Mouse (Mus musculus) urinary bladder, adult 2 months (tissue): Measurements from ENCODE around the gene Ctsd. TPM values are rescaled to one million over a fixed set of nuclear protein-coding genes. Genes with fewer than 3 reads are reported as not detected.
"Not testable (repeated sequence)": the region's sequence is repeated elsewhere in the genome, so short reads cannot be mapped to it uniquely, and the experiment has no call there.

Source experiments
- DNase-seq: peaks from one replicate; pipeline ENCODE4 v3.0.0; 2022; ENCODE audit warnings: low spot score
- polyA plus RNA-seq: library from polyadenylated mRNA; depleted of rRNA; stranded (reverse); fragments of >200 nt; gene quantifications from 2 replicates; pipeline ENCODE4 v1.2.3, GENCODE M21; 2012; rRNA removed

Gene Ctsd
- polyA plus RNA-seq, 1 experiment, result 938 TPM

DNA sequence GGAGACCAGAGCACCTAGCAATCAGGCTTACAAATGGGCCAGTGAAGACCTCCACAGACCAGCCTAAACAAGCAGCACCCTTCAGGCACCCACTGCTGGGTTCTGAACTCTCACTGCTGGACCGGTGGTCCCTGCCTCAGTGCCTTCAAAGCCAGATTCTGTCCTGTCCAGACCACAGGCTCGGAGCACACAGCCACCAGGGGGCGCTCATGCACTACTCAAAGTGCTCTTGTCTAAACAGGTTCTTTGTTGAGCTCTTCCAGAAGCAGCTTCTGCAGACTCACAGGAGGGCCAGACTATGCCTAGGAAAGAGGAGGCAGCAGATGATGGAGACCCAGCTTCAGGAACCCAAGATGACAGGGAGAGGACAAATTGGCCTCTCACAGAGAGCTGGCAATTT, 53.6 kb downstream of the Ctsd start:
- peak; percentile 86 for DNase-seq

DNA sequence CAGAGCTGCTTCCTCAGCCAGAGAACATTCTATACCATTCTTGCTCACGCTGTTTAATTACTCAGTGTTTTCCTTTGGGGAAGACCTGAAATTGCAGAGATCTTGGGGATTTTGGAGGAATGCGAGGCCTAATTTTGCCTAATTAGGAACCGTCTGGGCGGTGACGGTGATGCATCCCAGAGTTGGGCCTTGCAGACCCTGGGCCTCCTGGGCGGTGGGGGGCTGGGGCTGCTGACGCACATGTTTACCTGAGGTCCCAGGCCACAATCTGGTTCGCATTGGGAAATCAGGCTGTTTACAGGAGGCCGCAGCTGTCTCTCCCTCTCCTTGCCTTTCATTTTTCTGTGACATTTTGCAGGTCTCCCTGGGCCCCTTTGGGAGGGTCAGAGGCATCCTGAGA, 55.1 kb downstream of the Ctsd start:
- DNase-seq, result not testable (repeated sequence)

DNA sequence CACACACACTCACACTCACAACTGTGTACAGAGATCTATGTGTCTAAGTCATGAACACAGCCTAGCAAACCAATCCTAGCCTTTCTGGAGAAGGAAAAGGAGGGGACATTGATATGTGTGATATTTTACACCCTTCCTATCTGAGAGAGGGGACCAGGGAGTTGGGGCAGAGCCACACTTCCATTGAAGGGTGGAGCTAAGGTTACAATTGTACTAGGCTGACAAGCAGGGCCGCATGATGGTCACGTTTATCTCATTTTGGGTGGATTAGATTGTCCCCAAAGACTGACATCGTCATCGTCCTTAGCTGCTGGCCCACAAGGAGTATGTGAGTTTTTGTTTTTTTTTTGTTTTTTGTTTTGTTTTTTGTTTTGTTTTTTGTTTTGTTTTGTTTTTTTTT, 56.6 kb downstream of the Ctsd start:
- DNase-seq, result no peak

DNA sequence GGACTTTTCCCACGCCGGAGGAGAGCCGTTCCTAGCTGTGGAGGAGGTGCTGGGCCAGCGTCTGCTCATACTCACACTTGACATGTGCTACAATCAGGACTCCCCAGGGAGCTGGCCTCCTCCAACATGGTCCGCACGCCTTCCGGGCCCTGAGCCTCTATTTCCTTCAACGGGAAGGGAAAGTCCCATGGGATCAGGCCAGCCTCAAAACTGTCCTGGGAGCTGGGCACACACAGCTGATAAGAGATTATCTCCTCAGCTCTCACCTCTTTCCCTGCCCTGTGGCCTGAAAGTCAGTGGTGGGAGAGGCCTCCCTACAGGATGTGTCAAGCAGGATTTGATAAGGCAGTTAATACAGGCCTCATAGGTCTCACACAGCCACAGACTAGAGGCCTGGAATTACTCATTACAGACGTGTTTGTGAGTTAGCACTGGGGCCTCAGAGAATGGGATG, 57.5 kb downstream of the Ctsd start:
- no peak for DNase-seq

DNA sequence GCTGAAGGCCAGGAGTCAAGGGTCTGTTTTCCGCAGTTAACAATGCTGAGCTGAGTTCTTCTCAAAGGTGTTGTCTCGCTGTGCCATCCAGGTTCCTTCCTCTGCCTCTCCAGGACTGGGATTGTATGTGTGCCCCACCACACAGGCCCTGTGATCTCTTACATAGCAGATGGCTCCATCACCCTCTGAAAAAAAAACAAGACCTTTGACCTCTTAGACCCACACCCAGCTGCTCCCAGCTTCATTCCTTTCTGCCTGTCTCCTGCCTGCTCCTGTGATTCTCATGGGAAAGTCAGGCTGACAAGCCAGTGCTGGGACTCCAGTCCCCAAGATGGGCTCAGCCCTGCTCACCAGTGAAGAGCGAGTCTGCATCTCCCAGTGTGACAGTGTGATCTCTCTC, 59.3 kb downstream of the Ctsd start:
- DNase-seq, result no peak

DNA sequence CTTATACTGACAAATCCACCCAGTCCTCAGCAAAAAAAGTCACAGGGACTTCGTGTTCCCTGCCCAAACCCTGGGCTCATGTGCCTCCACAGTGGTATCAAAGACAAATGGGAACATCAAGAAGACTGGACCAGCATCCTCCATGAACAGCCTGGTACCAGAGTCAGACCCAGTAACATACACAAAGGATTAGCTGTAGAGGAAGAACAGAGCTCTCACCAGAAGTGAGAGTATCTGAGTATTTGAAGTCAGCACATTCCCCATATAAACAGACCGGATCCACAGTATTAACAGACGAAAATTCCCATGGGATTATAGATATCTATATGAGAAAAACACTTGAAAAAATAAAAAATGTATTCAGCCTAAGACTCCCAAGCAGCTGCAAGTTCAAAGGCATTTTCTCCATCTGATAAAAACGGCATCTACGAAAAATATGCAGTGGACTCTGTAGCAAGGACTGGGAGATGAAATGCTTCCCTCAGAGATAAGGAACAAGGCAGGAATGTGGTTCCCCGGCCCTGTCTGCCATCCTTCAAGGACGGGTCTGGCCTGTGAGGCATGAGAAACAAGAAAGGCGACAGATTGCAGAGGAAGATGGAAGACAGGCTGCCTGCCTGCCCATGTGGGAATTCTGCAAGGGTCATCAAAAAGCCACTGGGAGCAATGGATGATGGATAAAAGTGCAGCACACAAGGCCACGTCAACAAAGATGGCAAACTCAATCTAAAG, 61.0 kb downstream of the Ctsd start:
- no peak for DNase-seq

Other genes starting within 250 kb of the Ctsd start
- gene Gm45337, start 243.4 kb downstream of the Ctsd start, polyA plus RNA-seq, result not detected in 2 replicates
- not detected in 2 replicates for gene Gm29735, start 230.9 kb downstream of the Ctsd start, polyA plus RNA-seq
- gene Gm4553, start 222.3 kb downstream of the Ctsd start, polyA plus RNA-seq, result not detected in 2 replicates
- gene Krtap5-2, start 212.0 kb downstream of the Ctsd start, polyA plus RNA-seq, result not detected in 2 replicates
- not detected in 2 replicates for gene Gm10153, start 197.6 kb downstream of the Ctsd start, polyA plus RNA-seq
- not detected in 2 replicates for gene Krtap5-3, start 186.7 kb downstream of the Ctsd start, polyA plus RNA-seq
- not detected in 2 replicates for gene Gm7579, start 176.2 kb downstream of the Ctsd start, polyA plus RNA-seq
- not detected in 2 replicates for gene Krtap5-5, start 158.1 kb downstream of the Ctsd start, polyA plus RNA-seq
- gene Gm40460, start 147.0 kb downstream of the Ctsd start, polyA plus RNA-seq, result not detected in 2 replicates
- not detected in 2 replicates for gene Gm2431, start 129.7 kb downstream of the Ctsd start, polyA plus RNA-seq
- not detected in 2 replicates for gene Gm4559, start 113.7 kb downstream of the Ctsd start, polyA plus RNA-seq
- not detected in 2 replicates for gene Krtap5-1, start 90.9 kb downstream of the Ctsd start, polyA plus RNA-seq
- gene Krtap5-4, start 84.5 kb downstream of the Ctsd start, polyA plus RNA-seq, result not detected in 2 replicates
- 35.2 and 36.2 TPM in 2 replicates for gene Ifitm10, start 14.3 kb downstream of the Ctsd start, polyA plus RNA-seq
- gene Gm49369, start 5.4 kb downstream of the Ctsd start, polyA plus RNA-seq, result 2.0 and 2.2 TPM in 2 replicates
- 316 and 420 TPM in 2 replicates for gene Syt8, start 46.8 kb upstream of the Ctsd start, polyA plus RNA-seq
- gene Tnni2, start 53.8 kb upstream of the Ctsd start, polyA plus RNA-seq, result 39.4 and 48.2 TPM in 2 replicates
- gene Lsp1, start 72.8 kb upstream of the Ctsd start, polyA plus RNA-seq, result 379 and 420 TPM in 2 replicates
- gene Tnnt3, start 110.8 kb upstream of the Ctsd start, polyA plus RNA-seq, result 74.3 and 79.9 TPM in 2 replicates
- 76.2 and 102 TPM in 2 replicates for gene Mrpl23, start 144.6 kb upstream of the Ctsd start, polyA plus RNA-seq